27 mouse cellular contexts compared by ENCODE assay signal in genomic region chr13:93850674-93851073, GRCm38 (mm10).
A peak's percentile ranks its signal among the peaks of the same experiment; 100 is the strongest.
DNase-seq lines count a peak whose midpoint lies in the region; ATAC-seq and TF ChIP-seq lines count a peak whose summit lies in the region.
"Had no signal": no experiment of that assay in that cellular context is flagged by ENCODE, and none has a peak within 500 bp of the region (broad histone marks: within the 10 kb centered on the region; RNA-seq: fewer than 3 reads in every experiment).

No protein-coding gene starts in this region.

- no peak overlapping the region for H3K4me2 ChIP-seq in kidney, embryonic 15.5 days
- H3K4me2 ChIP-seq: hindbrain, embryonic 12.5 days; liver, embryonic 11.5 days had no signal

- H3K36me3 ChIP-seq in kidney, embryonic 15.5 days = no peaks in the 10 kb centered on the region
- H3K36me3 ChIP-seq: forebrain, embryonic 10.5 days; G1E; heart, embryonic 10.5 days; hindbrain, embryonic 12.5 days; midbrain, embryonic 10.5 days had no signal

- H3K9me3 ChIP-seq in kidney, embryonic 15.5 days (replicated peaks) = no peaks in the 10 kb centered on the region
- H3K9me3 ChIP-seq: forebrain, embryonic 10.5 days; G1E; heart, embryonic 10.5 days; hindbrain, embryonic 12.5 days; midbrain, embryonic 10.5 days had no signal

- H3K27me3 ChIP-seq in kidney, embryonic 15.5 days = no peaks in the 10 kb centered on the region
- H3K27me3 ChIP-seq: hindbrain, embryonic 12.5 days had no signal

- H3K4me1 ChIP-seq in kidney, embryonic 15.5 days = peaks cover 77% of the 10 kb centered on the region

- H3K9ac ChIP-seq in kidney, embryonic 15.5 days = no peak overlapping the region
- H3K9ac ChIP-seq: hindbrain, embryonic 12.5 days; liver, postnatal 0 days had no signal

- ATAC-seq in kidney, embryonic 15.5 days (replicated peaks; ENCODE audit: low FRiP score) = no peak
- no peak for ATAC-seq in megakaryocyte, adult 5-6 weeks (ENCODE audit: poor library complexity, severe bottlenecking)
- ATAC-seq: forebrain, embryonic 16.5 days; intestine, postnatal 0 days; liver, postnatal 0 days had no signal

- intact Hi-C loops in gastrocnemius, adult 2 months (cut with DNase I) = loop anchor here (5.0 to 10.0 kb wide), 2 partner anchors 207 to 354 kb away; partner anchors contain the start of gene Lhfpl2

- DNase-seq in gastrocnemius, adult 2 months = no peak
- no peak for DNase-seq in gastrocnemius, adult 8-10 months (ENCODE audit: low spot score in 2 of 2)
- no peak for DNase-seq in kidney, adult 8-10 months
- DNase-seq in ovary, postnatal 36 days (ENCODE audit: low spot score) = peak; percentile 32
- no peak for DNase-seq in ovary, postnatal 10 days (ENCODE audit: low spot score)
- DNase-seq: adrenal gland, adult 8-10 months; cerebellum, adult 18-20 months; cerebellum, postnatal 14 days; gastrocnemius, postnatal 25 days; kidney, postnatal 14 days; liver, postnatal 0 days; right cerebral cortex, postnatal 14 days; thymus, adult 2 months; thymus, postnatal 4 days had no signal

- H3K27ac ChIP-seq in gastrocnemius, adult 2 months = 0 out of 2 replicates have a peak overlapping the region, but pooled peaks have one; percentile 60
- H3K27ac ChIP-seq in kidney, embryonic 15.5 days = peak overlapping the region; percentile 72
- H3K27ac ChIP-seq: forebrain, embryonic 10.5 days; heart, embryonic 10.5 days; hindbrain, embryonic 12.5 days; layer of hippocampus, adult 2 months; macrophage; midbrain, embryonic 10.5 days; stomach, postnatal 0 days had no signal

- 65% methylated on average over 4 of the region's 4 CpGs for WGBS in kidney, embryonic 15.5 days

- no peak for TF ChIP-seq CTCF in gastrocnemius, adult 2 months (IDR thresholded peaks at IDR 0.05)

- no peak overlapping the region for H3K4me3 ChIP-seq in gastrocnemius, adult 2 months
- no peak overlapping the region for H3K4me3 ChIP-seq in kidney, embryonic 15.5 days (replicated peaks)
- H3K4me3 ChIP-seq: forebrain, embryonic 10.5 days; heart, embryonic 10.5 days; hindbrain, embryonic 12.5 days; layer of hippocampus, adult 2 months; midbrain, embryonic 10.5 days had no signal
